Mouse (Mus musculus) T-helper 2 cell (primary cell): ENCODE measurements around the gene Cdc16.

Experiments used
- in situ Hi-C: fragments of 300-600 bp; cut with MboI, MseI; formaldehyde crosslinking; loops from one replicate; pipeline ENCODE4 v1.15.1; 2025; ENCODE audit warnings: high pct_unique_total_duplicates

The Cdc16 gene

GRCm38 (mm10) chr8:13797676-13798075 lies 40.2 kb downstream of the Cdc16 start:
- in situ Hi-C loops: no loop called here

- in situ Hi-C loops: no loop called here
Measured at GRCm38 (mm10) chr8:13799566-13799965, 42.1 kb downstream of the Cdc16 start.

- in situ Hi-C loops: no loop called here
Measured at GRCm38 (mm10) chr8:13828598-13829172, 71.2 kb downstream of the Cdc16 start.
